Mouse (Mus musculus) layer of hippocampus, postnatal 25 days (tissue): ENCODE results near the gene Spocd1. TPM values are rescaled to one million over a fixed set of nuclear protein-coding genes. Genes with fewer than 3 reads are reported as not detected.

Experiments
- DNase-seq, 2 experiments: peaks; one replicate each; pipeline ENCODE4 v3.0.0; 2022; ENCODE audit warnings: mixed read lengths in 2 of 2, low spot score in 1 of 2; ENCODE audit errors: extremely low spot score in 1 of 2
- total RNA-seq, 2 experiments: library from RNA; stranded (reverse); gene quantifications; 2 replicates each; pipeline ENCODE4 v1.2.3; 2021

Gene Spocd1
- total RNA-seq, 2 experiments from 2014 or later: 0.30 to 0.35 TPM

DNA sequence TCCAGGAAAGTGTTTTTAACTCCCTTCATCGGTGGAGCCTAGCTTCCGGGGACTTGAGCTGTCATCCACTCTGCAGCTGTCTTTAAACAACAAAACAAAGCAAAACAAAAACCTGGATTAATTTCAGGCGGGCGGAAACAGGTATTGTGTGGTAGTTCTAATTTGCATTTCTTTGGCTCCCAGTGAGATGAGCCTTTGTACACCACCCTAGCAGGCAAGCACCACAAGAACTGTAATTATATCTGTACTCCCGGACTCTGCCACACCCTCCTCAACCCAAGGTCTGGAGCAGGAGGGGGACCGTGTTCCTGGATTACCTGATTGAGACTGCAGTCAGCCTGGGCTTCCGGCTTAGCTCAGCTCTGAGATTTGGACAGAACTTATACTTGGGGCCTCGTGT, 41.1 kb downstream of the Spocd1 start:
- no peak for DNase-seq

DNA sequence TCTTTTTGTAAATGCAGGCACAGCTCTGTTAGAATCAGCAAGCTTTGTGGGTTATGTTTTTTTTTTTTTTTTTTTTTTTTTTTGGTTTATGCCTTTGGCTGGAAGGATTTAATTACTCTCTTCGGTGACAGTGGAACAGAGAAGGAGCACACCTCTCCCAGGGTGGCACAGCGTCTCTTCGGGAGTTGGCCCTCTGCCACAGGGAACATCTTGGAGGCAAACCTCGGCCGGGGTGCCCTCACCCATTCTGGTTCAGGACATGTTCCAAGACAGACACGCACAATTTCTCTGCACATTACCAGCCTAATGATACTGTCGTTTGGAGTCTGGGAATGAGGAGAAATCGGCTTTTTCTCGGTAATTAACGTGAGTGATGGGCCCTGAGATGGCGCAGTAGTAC, 41.8 kb downstream of the Spocd1 start:
- DNase-seq: no peak

DNA sequence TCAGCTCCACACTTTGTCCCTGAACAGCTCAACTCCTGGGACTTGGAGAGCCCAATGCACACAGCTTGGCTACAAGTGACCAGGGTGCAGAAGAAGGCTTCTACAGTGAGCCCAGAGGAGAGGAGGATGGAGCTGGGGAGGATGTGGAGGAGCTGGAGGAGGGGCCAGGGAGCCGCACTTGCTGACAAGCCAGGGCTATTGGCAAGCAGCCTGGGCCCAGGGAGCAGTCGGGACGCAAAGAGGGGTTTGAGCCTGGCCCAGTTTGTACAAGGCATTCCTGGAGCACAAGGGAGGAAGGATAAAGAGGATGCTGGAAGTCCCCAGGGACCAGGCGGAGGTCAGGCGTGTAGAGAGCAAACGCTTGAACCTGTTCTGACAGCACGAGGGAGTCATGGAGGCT, 42.9 kb downstream of the Spocd1 start:
- no peak for DNase-seq

DNA sequence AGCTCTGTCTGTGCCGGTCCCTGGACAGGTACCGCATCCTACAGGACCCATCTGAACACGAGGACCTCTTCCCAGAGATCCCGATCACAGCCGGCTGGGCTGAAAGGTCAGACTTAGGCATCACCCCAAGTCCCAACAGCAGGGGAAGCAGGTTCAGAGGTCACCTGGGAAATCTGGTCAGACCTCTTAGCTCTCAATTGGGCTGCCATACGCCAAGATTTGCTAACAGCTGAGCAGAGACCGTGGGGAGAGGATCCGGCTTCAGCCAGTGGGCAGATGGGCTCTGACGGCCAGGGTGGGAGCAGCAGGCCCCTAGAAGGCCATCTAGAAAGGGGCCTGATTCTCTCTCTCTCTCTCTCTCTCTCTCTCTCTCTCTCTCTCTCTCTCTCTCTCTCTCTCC, 45.2 kb downstream of the Spocd1 start:
- DNase-seq: no peak

DNA sequence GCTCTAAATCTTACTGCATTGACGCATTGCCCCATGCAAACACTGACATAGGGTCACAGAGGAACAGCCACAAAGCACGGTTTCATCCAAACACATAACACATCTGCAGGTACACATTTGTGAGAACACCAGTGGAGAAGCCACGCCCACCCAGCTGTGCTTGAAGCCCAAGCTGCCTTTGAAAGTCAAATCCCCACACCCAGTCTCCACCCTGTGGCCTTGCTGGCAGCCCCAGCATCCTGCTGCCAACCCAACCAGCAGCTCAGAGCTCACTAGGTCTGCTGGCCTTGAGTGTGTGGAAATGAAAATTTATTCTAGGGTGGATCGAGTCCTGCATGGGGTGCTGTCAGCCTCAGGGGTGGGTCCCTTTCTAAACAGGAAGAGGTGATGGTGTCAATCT, 48.2 kb downstream of the Spocd1 start:
- DNase-seq: no peak

DNA sequence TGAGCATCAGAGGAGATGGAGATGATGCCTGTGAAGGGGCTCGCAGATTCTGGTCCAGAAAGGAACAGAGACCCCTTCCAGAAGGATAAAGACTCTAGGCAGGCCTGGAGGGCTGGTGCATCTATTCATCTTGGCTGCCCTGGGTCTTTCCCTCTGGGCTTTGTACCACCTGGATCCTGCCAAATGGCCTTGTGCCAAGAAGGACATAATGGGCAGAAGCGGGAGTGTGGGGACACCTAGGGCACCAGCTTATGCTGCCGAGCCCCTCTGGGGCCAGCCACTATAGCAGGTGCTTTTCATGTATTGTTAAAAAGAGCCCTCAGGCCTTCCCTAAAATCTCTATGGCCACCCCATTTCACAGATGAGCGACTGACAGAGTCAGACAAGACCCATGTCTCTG, 49.2 kb downstream of the Spocd1 start:
- no peak for DNase-seq

DNA sequence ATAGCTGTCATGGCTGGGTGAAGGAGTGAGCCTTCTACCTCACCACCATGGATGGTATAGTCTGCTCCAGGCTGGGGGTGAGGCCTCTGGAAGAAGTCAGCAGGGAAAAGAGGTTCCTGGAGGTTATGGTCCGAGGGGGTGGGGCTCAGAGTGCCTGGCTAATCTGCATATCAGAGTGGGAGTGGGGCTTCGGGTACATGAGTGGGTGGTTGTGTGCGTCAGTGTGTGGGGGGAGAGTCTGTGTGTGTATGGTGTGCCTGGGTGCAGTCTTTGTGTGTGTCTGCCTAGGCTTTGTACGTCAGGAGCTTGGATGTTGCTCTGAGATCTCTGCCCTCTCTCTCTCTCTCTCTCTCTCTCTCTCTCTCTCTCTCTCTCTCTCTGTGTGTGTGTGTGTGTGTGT, 49.9 kb downstream of the Spocd1 start:
- no peak for DNase-seq

DNA sequence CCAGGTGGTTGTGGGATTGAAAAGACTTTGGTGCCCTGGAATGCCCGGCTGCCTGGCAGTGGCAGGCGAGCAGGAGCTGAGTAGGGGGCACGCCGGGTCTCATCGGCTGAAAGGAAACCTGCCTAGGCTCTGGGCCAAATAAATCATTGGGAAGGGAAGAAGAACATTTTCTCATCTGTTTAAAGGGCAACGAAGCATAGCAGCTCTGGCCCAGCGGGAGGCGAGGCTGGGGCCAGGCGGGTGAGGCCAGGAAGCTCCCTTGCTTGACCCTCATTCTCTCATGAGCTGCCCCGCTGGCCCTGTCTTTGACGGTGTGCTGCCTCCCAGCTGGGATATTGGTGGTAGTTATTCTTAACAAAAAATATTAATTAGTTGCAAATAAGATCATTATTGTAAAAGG, 52.6 kb downstream of the Spocd1 start:
- DNase-seq: no peak

DNA sequence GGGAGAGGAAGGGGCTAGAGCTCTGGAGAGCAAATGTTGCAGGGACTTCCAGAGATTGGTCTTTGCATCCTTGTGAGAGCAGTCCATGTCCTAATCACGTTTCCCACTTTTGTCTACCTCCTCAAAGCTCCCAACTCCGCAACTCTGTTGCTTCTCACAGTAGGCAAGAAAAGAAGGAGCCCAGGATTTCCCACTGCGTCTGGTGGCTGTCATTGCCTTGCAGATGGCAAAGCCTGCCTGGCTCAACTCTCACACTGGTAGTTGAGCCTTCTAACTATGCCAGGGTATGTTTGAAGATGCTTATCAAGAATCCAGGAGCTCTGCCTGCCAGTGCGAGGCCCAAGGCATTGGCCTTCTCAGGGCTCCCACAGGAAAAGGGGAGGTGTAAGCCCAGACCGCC, 54.0 kb downstream of the Spocd1 start:
- DNase-seq: no peak

DNA sequence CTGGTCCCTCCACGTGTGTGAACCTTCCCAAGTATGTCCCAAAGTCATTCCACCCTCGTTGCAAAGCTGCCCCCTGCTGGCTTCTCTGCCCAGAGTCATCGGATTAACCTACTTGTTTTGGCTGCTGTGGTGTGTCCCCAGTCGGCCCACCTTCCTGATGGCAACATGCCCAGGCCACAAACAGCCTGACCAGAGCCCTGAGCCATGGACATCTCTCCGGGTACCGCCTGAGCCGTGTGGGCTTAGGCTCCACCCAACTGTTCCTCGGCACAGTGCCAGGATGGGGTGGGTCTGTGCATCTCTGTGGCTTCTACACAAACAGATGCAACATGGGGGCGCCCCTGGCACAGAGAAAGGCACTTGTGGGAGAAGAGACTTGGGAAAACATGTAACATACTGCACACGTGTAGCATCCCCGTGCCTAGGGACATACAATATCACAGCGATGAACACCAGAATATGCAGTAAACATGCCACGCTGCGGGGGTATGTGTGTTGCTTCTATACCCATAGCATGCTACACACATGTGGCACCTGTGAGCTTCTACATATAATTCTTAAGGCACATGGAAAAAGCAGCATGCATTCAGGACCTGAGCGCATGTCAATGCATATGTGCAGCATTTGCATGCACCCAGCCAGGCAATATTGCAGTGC, 54.8 kb downstream of the Spocd1 start:
- peak; percentile 84 to 91 for DNase-seq

DNA sequence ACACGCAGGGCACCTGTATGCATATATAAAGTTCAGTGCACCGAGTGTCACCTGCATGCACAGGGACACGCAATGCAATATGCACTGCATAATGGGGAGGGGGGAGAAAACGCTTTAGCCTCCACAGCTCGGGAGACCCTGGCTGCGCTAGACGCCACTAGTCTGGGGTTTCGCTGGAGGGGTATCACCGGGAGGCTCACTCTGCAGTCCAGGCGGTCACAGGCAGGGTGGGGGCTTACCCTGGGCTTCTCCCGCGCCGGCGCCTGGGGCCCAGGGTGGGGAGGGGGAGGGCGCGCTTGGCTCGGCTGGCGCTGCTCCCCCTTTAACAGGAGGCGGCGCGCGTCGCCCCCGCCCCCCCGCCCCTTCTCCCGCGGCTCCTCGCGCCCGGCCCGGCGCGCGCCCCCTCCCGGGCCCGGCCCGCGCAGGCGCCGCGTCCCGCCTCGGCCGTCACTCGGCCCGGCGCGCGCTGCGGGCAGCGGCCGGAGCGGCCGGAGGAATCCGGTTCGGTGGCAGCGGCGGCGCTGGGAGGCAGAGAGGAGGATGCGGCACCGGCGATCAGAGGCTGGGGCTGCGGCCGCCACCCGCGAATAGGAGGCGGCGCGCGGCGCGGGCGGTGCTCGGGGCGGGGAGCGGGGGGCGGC, 55.5 kb downstream of the Spocd1 start, which contains the start of gene Adgrb2:
TSS of gene Adgrb2 (plus strand) at position 450 of the 641 bp plus-strand sequence.
- no peak for DNase-seq

DNA sequence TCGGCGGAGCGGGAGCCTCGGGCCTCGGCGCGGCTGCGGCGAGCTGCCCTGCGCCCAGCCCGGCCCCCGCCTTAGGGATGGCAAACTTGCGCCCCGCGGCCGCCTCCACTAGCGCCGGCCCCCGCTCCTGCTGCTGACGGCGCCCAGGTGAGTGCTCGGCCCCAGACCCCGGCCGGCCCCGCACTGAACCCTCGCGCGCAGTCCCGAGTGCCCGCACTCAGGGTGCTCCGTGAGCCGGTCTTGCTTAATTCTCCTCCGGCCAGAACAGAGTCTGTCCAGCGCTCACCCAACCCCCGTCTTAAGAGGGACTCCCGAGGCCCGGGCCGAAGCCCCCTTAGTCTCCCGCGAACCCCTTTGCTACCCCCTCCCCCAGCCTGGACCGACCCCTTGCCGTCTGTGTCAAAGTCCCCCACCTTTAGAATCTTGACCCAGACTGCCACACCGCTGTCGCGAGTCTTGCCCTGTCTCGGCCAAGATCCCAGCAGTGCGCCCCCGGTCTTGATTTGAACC, 56.2 kb downstream of the Spocd1 start:
- DNase-seq: no peak

DNA sequence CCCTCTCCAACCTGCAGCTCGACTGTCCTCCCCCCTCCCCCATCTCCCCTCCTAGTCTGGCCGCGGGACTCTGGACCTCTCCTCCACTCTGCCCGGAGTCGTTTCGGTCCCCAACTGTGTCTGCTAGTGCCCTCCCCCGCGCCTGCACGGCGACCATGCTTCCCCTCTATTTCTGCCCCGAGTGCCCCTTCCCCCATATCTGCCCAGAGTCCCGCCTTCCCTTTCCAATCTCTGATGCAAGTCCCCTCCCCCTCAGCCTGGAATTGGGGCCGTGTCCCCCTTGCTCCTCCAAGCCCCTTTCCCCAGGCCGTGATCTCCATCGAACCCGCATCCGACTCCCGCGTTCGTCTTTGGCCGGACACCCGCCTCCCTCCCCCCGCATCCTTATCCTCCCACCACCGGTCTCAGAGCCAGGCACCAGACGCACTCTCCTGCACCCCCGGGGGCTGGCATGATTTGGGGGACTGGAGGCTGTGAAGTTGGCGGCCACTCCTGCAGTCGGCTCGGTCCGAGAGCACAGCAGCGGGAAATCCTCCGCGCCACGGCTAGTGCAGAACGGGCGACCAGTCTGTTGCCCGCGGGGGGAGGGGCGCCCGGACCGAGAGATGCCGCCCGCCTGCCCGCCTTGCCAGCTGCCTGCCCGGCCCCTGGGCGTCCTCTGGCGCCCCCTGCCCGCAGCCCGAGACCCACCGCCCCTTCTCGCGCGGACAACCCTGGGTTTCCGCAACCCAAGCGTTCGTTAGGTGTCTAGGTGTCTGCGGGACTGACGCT, 56.8 kb downstream of the Spocd1 start:
- DNase-seq: peak; percentile 81

DNA sequence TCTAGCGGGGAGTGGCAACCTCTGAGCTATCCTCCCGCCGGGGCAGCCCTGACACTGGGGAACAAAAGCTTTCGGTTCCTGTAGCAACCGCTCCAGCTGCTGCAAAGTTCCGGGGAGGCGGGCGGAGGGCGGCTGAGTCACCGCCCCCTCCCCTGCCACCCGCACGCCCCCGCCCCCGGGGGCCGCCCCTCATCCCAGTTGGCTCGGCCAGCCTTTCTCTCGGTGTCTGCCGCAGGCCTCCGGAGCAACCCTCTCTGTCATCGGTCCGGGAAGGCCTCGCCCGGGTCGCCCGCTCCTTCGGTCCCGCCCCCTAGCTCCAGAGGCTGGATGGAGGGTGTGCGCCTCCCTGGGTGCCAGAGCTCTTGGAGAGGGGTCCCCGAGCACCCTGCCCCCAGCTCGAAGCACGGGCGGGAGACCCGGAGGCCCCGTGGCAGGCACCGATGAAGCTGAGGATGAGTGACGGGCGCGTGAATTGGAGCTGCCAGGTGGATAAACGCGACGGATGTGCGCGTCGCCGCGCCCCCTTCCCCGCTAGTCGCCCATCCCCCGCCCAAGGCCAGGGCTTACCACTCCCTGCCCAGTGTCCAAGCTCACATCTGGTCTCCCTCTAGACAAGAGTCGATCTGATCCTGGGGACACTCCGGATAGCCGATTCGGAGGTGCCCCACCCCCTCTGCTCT, 58.9 kb downstream of the Spocd1 start:
- DNase-seq: no peak

DNA sequence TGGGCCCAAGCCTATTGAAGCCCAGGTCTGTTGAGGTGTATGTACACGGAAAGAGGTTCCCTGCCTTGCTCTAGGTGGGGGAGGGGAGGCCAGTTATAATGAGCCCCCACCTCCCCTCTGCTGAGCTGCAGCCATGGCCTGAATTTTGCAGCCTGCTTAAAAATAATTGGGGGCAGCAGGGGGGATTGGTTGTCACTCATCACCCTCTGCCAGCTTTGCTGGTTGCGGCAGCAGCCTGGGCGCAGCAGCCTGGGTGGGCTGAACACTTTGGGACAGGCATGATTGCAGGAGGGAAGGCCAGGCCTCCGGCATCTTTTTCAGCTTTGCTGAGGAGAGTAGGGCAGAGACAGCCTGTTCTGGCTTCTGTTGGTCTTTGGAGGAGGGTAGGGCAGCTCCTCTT, 60.9 kb downstream of the Spocd1 start:
- DNase-seq: no peak

DNA sequence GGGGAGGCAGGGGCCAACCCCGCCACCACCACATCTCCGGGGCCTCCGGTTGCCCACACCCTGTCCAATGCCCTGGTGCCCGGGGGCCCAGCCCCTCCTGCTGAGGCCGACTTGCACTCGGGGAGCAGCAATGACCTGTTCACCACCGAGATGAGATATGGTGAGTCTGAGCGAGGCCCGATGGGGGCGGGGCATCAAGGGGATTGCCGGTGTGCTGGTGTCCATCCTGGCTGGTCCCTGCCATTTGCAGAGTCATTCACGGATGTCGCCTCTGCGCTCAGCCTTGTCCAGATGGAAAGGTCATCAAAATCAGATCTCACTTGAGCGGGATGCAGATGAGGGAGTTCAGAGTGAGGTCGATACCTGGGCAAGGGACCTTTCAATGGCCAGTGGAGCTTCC, 63.7 kb downstream of the Spocd1 start:
- no peak for DNase-seq

DNA sequence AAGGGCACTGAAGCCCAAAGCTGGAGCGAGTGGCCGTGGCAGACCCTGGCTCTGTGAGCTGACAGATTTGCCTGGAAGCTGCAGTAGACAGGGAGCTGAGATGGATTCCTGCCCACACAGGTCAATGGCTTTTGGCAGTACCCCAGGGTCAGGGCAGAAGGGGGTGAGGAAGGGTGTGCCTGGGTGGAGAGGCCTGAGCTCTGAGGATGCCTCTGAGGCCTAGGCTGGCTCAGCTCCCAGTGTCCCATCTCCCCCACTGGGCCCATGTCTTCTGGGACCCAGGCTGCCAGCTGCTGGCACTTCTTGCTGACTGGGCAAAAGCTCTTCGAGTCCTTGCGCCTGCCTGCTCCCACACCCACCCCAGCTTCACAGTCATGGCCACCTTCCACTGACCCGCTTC, 64.2 kb downstream of the Spocd1 start:
- no peak for DNase-seq

DNA sequence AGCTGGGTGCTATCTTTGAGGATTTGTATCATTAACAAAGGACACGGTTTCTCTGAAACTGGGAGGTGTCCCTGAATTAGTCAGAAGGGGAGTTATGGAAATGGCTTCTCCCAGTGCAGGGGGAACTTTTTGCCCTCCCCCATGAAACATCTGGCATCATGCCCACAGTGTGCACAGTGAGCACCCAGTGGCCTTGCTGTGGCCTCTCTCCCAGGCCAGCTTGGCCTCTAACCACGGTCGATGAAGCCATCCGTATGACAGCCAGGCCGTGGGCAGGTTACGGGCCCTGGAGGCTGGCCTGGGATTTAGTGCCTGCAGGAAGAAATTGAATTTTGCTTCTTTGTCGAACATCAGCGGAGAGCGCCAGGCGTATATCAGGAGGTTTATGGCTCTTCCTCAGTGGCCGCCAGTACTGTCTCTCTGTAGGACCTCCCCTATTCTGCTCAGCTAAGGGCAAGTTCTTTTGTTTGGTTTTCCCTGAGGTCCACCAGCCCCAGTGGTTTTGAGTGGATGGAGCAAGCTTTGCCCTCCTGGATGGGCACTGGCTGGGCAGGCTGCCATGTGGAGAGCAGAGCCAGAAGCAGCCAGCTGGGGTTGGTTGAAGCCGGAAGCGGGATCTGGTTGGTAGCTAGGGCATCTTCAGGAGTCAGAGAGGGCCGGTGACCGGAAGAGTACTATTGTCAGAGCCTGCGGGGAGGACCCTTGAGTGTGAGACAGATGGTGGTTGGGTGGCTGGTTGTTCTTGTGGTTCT, 65.1 kb downstream of the Spocd1 start:
- DNase-seq: peak in 1 of 2 experiments; percentile 54

DNA sequence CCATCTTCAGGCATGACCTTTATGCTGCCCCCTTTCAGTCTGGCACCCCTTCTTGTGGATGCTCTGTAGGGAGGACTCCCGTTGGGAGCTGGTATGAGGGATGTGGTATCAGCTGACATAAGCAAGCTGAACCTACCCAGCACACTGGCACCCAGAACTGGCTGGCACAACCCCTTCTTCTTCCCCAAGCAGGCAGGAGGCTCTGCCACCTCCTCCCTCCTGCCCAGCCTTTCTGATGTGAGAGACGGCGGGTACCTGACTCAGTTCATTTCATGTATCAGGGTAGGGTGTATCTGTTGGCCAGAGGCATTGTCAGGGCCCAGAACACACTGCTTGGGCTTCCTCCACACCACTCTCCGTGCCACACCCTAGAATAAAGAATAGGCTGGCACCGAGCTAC, 65.7 kb downstream of the Spocd1 start:
- DNase-seq: no peak

DNA sequence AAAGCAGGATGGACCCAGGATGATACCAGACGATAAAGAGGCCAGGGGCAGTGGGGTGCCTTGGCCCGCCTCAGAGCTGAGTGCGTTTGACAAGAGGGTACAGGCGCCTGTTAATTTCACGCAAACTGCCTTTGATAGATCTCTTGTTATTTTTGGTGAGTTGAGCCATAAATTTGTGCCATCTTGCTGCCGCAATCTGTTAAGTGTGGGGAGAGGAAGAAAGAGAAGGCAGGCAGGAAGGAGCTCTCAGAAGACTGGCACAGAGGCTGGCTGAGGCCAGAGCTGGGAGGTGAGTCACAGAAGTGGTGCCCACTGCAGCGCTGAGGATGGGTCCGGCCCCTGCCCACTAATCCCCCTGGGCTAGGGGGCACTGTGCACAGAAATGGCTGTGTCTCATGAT, 66.2 kb downstream of the Spocd1 start:
- no peak for DNase-seq
